Mouse (Mus musculus): ENCODE results near the gene Prrt1.
A peak's percentile ranks its signal among the peaks of the same experiment; 100 is the strongest.

Gene Prrt1

DNA sequence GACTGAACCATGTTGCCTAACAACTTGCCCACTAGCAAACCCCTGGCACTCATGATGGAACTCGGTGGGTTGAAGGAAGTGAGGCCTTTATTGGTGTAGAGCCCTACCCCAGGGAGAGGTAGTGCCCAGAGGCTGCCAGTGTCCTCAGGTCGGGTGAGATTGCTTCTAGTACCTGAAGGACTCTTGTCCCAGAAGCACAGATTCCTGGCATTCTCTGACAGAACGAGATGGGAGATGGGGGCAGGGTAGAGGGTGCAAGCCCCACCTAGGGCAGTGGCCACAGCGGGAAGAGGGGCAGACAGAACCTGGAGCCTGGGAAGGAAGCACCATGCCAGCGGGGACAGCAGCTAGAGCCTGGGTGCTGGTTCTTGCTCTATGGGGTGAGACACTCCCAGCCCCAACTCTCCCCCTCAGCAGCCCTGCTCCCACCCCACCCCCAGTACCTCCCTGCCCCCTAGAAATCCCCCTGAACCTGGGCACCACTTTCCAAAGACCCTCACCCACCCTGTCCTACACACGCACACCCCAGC, 31.7 kb upstream of the Prrt1 start, which contains the start of gene Ager:
Gene Ager (plus strand): TSS at position 297 of the 530 bp plus-strand sequence.
- no peak for DNase-seq (ENCODE audit: low read depth, low spot score)

DNA sequence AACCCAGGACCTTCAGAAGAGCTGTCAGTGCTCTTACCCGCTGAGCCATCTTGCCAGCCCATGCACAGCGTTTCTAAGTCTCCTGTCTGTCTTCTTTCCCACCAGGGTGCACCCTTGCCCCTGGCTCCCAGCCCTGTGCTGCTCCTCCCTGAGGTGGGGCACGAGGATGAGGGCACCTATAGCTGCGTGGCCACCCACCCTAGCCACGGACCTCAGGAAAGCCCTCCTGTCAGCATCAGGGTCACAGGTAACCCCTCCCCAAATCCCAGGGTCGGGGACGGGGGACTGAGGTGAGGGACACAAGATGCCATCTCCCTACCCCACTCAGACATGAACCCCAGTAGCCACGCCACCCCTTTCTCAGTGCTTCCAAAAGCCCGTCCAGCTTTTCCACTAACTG, 29.4 kb upstream of the Prrt1 start:
- DNase-seq (ENCODE audit: low read depth, low spot score) = no peak

DNA sequence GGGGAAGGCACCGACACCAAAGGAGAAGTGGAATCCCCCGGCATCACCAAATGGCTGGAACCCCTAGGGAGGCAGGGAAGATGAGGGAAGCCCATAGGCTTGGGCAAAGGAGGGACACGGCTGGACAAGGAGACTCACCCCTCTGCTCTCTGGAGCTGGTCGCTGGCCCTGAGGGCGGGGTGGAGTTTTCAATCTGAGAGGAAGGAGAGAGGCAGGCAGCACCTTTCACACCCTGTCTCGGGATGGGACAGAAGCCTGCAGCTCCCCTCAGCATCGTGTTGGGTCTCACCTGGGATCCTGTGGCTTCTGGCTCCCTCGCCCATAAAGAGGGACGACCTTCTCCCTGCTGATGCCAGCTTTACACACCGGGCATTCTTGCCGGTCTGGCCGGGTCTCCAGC, 27.5 kb upstream of the Prrt1 start:
- DNase-seq (ENCODE audit: low read depth, low spot score) = no peak

DNA sequence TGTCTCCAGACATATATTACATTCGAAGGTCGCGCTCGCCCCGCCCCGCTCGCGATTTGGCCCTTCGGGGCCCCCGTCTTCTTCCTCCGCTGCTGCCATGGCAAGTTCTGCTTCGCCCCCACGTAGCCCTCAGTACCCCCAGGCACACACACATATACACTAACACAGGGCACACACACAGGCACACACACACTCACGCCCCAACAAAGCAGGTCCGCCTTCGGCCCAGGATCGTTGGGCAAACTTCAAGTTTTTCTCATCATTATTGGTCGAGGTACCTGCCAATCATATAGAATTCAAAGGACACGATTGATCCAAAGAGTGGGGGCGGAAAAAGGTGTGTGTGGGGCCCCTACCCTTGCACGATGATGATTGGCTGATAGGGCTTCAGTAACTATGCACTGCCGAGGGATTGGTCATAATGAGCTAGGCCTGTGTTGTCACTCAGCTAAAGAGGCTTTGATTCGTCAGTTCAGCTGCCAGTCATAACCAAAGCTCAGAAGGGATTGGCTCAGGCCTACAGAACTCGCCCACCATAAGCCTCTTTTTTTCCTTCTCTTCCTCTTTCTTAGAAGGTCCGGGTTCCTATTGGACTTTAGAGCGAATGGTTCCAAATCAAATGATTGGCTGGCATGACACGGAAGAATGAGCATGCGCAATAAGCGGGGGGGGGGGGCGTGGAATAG, 25.8 kb upstream of the Prrt1 start, which contains the start of gene Rnf5:
Gene Rnf5 (minus strand): TSS at position 316 of the 686 bp plus-strand sequence.
- DNase-seq (ENCODE audit: low read depth, low spot score) = peak; percentile 100

DNA sequence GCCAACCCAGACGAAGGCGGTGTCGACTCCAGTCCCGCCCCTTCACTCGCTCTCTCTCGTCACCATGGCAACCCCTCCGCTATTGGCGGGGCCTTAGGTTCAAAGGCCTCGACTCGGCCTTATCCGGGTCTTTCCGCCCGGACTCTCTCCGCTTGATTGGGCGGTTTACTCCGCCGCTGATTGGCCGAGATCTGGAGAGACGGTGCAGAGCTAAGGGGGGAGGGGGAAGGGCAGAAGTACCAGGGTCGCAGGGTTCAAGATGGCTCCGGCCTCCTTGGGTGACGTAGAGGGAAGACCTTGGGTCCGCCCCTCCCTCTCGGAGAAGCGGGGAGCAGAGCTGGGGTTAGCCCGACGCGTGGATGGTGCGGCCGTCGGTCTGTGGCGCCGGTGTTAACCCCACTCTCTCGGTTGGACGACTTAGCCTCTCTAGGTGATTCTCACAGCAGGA, 25.2 kb upstream of the Prrt1 start, which contains the start of gene Agpat1:
Gene Agpat1 (plus strand): TSS at position 202 of the 448 bp plus-strand sequence.
- DNase-seq (ENCODE audit: low read depth, low spot score) = peak; percentile 99

DNA sequence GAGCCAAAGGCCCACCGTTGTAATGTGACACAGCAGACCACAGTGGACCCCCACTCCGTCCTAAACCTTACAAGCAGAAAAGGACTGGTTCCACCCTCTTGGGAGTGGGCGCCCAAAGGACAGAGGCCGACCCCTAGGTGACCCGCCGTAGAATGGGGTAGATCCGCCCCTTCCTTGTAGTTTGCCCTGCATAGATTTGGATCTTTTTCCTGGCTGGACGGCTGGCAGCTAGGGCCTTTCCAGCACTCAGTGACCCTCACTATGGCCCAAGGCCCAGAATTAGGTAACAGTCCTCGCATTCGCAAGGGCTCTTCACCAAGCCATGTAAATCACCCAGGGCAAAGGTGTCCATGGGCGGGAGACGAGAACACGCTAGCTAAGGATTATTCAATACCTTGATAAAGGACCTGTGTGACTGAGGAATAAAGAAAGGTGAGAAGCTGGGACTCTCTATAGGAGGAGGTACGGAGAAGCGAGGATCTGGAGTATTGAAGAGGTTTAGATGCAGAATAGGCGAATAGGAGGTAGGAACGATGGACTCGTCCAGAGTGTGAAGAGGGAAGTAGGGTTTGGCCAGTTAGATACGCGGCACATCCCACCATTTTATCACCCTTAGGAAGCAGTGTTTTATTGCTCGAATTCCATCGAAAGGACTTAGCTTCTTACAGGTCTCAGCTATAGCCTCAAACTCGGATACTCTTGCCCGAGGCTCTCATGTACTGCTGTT, 24.7 kb upstream of the Prrt1 start:
- DNase-seq (ENCODE audit: low read depth, low spot score) = no peak

DNA sequence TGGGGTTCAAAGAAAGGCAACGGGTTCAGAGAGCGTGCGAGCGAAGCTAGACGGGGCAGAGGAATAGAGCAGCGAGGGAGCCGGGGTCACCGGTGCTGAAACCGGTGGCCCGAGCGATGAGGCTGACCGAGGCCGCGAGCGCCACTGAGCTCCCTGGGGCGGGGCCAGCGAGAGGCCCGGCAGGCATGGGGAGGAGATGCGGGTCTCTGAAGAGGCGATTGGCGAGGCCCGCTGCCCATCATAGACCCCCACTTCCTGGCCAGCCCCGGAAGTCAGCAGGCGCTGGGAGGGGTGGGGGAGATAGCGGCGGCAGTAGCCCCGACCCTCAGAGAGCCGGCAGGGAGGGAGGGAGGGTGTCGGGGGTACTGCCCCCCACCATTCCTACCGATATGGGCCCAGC, 23.7 kb upstream of the Prrt1 start:
- peak; percentile 93 for DNase-seq (ENCODE audit: low read depth, low spot score)

DNA sequence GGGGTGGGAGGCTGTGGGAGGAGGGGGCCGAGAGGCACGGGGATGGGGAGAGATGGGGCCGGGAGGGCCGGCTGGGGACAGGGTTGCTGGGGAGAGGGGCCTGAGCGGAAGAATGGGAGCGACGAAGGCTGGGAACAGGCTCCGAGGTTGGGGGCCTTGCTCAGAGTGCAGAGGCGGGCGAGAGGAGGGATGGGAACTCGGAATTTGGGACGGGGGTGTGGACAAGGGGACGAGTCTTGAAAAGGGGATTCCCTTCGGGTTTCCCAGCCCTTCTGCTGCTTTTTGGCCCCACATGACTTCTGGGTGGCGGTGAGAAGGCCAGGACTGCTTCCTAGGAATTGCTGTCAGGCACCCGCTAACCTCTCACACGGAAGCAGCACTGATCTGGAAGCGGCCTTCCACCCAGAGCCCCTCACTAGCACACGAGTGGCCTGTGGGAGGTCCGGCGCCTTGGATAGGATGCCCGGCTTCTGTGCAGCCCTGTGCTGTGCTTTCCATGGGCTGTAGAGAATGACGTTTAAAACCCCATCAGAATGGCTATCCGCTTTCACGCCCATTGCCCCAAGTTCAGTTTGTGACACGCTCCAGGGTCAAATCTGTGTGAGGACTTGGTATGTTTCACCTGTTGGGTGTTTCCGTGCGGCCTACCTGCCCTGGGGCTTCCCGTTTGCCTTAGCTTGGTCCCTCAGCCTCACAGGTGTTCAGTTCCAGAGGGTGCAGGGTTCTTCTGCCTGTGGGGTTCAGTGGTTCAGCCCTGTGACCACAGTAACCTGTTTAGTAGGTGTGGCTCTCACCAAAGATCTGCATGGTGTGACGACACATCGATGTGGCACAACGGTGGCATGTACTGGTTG, 22.9 kb upstream of the Prrt1 start:
- no peak for DNase-seq (ENCODE audit: low read depth, low spot score)

DNA sequence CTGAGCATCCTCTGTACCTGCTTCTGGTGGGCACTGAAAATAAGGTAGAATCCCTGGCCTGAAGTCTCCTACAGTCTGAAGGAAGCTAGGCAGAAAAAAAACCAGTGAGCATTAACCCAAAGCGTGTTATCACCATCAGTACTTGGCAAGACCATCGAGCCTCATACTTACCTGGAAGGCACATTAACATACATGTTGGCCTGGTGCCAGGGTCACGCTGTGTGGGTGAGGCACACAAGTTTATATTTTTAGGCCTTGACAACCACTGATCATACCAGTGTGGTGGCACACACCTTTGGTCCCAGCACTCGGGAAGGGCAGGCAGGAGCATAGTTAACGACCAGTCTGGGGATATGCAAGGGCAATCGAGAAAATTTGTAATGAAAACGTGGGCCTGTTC, 21.3 kb upstream of the Prrt1 start:
- no peak for DNase-seq (ENCODE audit: low read depth, low spot score)

DNA sequence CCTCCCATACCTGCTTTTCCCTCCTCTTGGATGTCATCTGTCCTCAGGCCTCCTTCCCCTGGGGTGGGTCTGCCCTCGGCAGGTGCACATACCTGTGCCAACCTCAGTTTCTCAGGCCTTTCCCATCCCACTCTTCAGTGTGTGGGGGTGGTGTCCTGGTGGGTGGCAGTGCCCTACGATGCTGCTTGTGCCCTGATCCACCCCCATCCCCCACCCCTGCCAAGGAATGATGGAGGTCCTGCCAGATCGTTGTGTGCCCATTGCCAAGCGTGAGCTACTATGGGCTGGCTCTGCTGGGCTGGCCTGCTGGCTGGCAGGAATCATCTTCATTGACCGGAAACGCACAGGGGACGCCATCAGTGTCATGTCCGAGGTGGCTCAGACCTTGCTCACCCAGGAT, 18.3 kb upstream of the Prrt1 start:
- no peak for DNase-seq (ENCODE audit: low read depth, low spot score)

DNA sequence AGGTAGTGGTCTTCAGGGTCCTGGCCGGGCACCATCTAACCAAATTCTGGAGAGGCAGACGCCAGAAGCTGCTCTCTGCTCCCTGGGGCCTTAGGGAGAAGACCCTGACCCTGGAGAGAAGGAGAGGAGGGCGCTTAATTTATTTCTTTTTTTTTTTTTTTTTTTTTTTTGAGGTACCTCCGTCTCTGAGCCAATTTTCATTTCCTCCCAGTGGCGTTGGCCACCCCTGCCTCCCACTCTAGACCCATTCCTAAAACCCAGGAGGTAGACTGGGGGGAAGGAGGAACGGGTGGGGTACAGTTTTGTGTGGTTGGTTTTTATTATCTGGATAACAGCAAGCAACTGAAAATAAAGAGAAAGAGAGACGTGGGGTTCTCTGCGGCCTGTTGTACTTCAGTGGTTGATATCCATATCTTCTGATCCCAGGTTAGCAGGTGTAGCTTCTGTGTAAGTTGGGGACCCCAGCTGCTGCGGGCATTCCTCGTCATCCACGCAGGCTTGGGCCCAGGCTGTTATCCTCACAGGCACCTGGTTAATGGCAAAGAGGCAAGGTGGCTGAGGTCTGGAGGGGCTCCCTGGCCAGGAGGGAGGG, 16.2 kb upstream of the Prrt1 start:
- no peak for DNase-seq (ENCODE audit: low read depth, low spot score)

DNA sequence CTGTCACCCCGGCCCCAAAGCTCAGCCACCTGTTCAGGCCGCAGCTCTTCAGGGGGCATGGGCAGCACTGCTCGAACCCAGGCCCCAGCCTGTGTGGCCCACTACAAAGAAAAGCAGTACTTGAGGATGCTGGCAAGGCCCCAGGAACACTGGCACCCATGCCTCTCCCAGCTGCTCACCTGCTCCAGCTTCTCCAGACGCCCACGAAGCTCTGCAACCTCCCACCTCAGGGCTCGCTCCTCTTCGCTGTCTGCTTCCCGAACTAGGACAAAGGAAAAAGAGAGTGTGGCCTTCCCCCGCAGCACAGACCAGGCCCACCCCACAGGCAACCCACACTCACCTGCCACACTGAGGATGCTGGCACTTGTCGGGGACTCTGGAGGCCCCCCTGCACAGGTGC, 15.5 kb upstream of the Prrt1 start:
- no peak for DNase-seq (ENCODE audit: low read depth, low spot score)

DNA sequence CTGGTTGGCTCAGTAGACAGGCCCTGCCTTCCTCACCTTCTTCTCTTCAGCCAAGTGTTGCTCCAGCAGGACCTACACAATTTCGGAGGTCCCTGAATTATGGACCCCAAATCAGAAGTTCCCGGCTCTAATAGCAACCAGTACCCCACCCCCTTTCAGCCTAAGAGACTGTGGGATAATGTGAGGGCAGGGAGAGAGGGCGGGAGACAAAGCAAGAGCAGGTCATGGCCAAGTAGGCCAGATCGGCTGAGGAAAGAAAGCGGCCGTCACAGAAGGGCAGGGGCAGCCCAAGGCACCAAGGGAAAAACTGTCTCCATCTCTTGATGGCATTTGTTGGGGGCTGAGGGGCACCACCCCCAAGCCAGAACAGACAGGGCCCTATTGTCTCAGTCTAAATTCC, 13.5 kb upstream of the Prrt1 start, which contains the start of gene Egfl8:
Gene Egfl8 (minus strand): TSS at position 101 of the 400 bp plus-strand sequence.
- no peak for DNase-seq (ENCODE audit: low read depth, low spot score)

DNA sequence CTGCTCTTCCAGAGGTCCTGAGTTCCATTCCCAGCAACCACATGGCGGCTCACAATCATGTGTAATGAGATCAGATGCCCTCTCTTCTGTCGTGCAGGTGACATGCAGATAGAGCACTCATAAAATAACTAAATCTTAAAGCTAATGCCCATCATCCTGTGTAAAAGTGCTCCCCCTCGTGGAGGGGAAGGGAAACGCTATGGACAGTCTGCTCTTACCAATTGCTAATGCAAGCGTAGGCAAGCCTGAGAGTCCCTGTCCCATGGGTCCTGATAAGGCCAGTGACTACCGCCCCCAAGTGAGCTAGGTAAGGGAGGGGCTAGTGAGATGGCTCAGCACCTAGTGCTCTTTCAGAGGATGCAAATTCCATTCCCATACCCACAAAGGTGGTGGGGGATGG, 10.3 kb upstream of the Prrt1 start:
- peak; percentile 66 for DNase-seq (ENCODE audit: low read depth, low spot score)

DNA sequence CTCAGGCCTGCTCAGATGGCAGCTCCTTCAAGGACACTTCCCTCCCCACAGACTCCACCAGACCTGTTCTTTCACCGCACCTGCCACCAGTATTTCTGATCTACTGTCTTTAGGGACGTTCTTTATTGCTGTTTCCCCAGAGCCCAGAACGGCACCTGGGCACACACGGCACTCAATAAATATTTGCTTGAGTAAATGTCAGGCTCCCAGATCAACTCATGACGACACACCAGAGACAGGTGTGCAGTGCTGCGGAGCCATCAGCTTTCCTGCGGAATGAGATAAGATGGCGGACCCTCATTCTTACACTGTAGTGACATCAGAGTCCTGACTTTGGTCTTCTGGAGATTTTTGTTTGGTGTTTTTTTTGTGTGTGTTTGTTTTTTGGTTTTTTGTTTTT, 8.3 kb upstream of the Prrt1 start:
- no peak for DNase-seq (ENCODE audit: low read depth, low spot score)

DNA sequence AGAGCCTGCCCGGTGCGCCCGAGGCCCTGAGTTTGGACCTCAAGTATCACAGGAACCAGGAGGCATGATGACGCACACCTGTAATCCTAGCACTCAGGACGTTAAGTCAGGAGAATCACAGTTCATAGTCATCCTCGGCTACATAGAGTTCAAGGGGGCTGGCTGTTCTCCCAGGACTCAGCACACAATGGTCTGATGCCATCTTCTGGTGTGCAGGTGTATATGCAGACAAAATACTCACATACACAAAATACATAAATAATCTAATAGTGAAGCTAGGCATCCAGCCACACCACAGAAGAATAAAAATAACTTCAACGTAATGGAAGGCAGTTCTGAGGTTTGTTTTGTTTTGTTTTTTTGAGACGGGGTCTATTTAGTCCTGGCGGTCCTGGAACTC, 6.2 kb upstream of the Prrt1 start:
- no peak for DNase-seq (ENCODE audit: low read depth, low spot score)

DNA sequence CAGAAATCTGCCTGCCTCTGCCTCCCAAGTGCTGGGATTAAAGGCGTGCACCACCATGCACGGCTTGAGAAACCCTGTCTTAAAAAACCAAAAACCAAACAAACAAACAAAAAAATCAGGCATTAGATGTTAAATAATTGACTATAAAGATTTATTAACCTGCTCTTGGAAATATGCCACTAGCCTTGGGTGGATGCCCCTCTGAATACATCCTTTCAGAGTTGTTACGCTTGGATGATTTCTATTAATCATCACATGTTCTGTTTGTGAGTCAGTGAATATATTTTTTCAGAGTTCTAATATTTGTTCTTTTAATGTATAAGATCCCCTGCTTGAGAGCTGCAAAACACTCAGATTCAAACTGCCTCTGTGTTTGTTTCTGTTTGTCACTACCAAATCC, 4.4 kb upstream of the Prrt1 start:
- no peak for DNase-seq (ENCODE audit: low read depth, low spot score)

DNA sequence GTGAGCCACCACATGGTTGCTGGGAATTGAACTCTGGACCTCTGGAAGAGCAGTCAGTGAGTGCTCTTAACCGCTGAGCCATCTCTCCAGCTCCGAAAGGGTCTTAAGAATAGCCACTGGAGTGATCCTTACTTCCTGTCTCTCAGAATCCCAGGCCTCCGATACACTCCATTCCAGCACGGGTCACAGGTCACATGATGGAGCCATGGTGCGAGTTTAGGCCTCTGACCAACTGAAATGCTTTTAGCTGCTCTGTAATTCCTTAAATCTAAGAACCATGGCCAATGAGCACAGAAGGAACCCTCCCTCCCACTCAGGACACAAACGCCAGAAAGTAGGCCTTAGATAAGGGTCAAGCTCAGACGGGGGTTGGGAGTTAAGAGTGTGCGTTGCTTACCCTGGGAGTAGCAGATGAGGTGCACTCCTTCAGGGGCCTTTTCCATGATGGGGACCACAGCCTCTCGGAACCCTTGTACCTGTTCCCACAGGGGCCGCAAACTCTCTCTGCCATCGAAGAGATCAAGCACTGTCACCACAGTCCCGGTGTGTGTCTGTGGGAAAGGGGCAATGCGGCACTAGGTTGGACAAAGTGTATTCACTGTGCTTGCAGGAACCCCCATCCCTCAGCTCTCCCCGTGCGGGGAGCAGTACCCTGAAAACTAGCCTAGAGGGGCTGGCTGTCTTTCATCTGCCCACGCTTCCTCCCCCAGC, 3.1 kb upstream of the Prrt1 start:
- no peak for DNase-seq (ENCODE audit: low read depth, low spot score)

DNA sequence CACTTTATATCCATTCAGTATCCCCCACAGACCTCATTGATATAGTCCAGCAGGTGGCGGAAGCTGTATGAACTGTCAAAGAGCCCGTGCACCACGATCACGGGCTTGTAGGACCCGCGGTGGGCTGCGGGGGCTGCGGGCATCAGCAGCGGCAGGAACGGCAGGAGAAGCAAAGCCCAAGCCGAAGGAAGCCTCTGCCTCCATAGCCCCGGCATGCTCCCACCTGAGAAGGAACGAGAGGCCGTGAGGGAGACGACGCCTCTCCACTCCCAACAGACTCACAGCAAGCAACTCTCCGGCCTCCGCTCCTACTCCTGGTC, 2.6 kb upstream of the Prrt1 start:
- peak; percentile 56 for DNase-seq (ENCODE audit: low read depth, low spot score)

DNA sequence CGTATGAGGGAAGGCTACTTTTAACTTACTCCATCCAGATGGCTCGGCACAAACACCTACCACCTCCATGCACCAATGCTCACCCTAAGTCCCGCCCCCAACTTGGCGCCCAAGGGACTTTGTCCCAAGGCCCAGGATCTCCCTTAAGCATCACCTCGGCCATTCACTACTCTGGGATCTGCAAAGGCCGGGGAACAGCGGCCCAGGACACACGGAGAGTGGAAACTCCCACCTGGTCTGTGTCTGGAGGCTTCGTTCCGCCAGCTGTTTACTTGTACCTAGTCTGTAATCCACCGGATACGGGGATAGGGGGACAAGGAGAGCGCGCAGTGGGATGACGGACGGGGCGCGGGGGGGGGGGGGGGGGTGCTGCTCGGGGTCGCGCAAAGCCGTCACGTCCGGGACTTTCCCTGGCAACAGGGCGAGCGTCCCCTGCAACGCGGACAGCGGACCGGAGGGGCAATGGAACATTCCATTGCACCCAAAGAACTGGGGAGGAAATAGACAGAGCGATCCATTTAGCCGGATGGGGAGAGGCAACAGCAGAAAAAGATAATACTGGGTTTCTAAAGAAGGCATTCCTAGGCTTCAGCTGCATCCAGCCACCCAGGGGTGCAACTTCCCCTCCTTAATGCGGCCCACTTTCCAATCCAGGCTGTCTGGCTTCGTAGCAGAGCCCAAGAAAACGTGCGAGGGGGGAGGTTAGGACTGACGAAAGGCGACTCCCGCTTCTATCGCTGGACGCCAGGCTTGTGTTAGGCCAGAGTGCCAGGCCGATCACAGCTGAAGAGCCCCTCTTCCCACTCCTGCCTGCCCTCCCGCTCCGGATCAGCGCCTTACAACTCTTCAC, 2.0 kb upstream of the Prrt1 start:
- peak; percentile 93 for DNase-seq (ENCODE audit: low read depth, low spot score)
